Mouse (Mus musculus) embryonic fibroblast, embryonic 13.5 days (primary cell): ENCODE data around the gene Ikbke.

Experiments
- CTCF ChIP-seq: IDR thresholded peaks from 2 replicates; pipeline ENCODE4 v1.5.1; 2011; ENCODE audit warnings: mild to moderate bottlenecking, control low read depth, low read length, moderate library complexity, borderline replicate concordance; ENCODE audit not compliant: insufficient read depth
- POLR2A ChIP-seq: IDR thresholded peaks from 2 replicates; pipeline ENCODE4 v1.6.1; 2011; ENCODE audit warnings: low read depth, mild to moderate bottlenecking, control low read depth, low read length, moderate library complexity

DNA sequence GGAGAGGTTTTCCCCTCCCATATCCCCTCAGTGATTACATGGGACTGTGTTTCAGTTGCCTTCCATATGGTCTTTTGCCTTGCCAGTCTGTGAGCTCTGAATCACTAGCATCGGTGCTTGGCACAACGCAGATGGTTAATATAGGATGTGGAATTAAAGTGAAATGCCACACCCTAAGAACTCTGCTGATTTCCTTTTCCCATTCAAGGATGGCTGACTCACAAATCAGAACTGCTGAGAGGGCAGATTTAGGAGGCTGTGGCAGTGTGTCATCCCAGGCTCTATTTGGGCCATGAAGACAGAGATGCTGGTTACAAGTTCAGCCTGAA, 14.5 kb upstream of the Ikbke start:
- TF ChIP-seq POLR2A (no peak), CTCF (no peak)
